Mouse (Mus musculus) ES-E14 (cell line): Measurements from ENCODE around the gene Fam241a.

ENCODE experiments used
- MAFK ChIP-seq: IDR thresholded peaks from 2 replicates; pipeline ENCODE4 v1.6.1; 2014; ENCODE audit warnings: mild to moderate bottlenecking, low read depth, low read length, inconsistent platforms; ENCODE audit not compliant: insufficient read depth
- ZC3H11A ChIP-seq: IDR thresholded peaks from 2 replicates; pipeline ENCODE4 v1.6.1; 2012; ENCODE audit warnings: low read depth, mild to moderate bottlenecking, inconsistent platforms, low read length, borderline replicate concordance

- TF ChIP-seq ZC3H11A (no peak), MAFK (no peak)
These were observed 6.6 kb downstream of the Fam241a start for GRCm38 (mm10) chr3:127889570-127889969.
